Mouse (Mus musculus) layer of hippocampus, adult 18-20 months (tissue): ENCODE measurements around the gene Tns3. TPM values are rescaled to one million over a fixed set of nuclear protein-coding genes. Genes with fewer than 3 reads are reported as not detected.

Experiments used
- DNase-seq, 2 experiments: peaks; one replicate each; pipeline ENCODE4 v3.0.0; 2022; ENCODE audit warnings: low spot score in 2 of 2
- total RNA-seq, 2 experiments: library from RNA; stranded (reverse); gene quantifications; 2 replicates each; pipeline ENCODE4 v1.2.3; 2021

The Tns3 gene
- total RNA-seq, 2 experiments from 2014 or later: 53.9 to 56.4 TPM

DNA sequence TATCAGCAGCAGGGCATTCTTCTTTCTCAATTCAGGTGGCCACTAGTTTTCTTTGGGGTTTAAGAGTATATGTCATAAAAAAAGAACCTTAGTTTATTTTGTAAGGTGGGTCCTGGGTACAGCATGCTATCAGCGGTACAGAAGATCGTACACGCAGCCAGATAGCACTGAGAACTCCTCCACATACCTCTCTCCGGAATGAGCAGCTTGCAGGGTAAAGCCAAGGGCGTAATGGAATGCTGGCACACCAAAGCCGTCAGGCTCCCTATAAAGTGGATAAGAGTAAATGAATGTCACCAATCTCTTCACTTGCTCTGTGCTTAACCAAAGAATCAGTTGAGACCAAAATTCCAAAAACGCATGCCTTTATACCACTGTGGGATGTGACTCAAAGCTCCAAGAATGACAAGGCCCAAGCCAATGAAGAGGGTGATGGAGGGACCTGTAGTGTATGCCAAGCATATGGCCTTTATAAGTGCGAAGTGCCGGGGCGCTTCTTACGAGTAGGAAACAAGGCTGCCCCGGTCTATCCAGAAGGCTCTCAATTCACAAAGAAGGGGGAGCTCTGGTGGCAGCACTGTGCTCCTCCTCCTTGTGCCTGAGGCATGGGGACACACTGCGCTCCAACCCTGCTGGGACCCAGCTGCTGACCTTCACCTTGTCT is 219.4 kb downstream of the Tns3 start:
- no peak for DNase-seq

DNA sequence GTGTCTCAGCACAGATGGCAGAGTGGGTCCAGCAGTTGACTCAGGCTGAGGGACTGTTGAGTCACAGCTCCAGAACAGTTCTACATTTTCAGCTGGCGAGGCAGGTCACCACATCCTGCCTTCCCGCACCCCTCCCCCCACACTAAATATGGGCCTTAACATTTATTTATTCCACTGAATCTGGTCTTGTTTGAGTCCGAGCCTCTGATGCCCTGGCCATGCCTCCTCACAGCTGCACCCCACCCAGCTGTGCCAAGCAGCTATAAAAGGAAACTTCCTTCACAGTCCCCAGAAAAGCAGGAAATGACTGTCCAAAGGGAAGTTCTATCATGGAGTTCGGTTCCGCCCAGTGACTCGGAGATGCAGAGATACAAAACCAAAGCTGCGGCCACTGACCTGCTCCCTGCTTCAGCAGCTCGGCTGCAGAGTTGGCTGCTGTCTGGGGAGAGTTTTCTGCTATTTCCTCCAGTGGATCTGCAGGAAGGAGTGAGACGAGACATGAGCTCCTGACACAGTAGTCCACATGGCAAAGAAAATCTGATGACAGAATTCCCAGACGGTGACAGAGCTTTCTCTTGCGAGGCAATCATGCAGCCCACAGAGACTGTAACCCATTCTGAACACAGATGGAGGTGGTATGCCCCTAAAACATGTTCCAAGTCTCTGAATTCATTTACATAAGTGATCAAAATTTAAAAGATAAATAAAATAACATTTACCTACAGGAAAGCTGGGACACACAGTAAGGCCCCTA is 220.6 kb downstream of the Tns3 start:
- peak in 1 of 2 experiments; percentile 51 for DNase-seq

- DNase-seq: no peak
Measured at GRCm38 (mm10) chr11:8440706-8441105, 223.6 kb downstream of the Tns3 start.

DNA sequence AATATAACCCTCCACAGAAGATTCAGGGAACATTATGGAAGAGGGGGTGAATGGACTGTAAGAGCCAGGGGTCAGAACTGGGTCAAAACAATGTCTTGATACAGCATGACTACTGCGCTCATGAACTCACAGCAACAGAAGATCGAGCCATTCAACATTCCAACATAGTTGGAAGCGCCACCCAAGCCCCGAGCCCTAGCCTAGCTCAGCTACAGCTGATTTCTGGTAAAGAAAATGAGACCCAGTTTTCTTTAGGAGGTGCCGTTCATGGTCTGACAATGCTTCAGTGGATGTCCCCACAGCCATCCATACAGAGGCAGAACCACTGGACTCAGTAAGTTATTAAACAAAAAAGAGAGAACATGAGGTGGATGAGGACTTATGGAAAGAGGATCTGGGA is 224.1 kb downstream of the Tns3 start:
- no peak for DNase-seq

DNA sequence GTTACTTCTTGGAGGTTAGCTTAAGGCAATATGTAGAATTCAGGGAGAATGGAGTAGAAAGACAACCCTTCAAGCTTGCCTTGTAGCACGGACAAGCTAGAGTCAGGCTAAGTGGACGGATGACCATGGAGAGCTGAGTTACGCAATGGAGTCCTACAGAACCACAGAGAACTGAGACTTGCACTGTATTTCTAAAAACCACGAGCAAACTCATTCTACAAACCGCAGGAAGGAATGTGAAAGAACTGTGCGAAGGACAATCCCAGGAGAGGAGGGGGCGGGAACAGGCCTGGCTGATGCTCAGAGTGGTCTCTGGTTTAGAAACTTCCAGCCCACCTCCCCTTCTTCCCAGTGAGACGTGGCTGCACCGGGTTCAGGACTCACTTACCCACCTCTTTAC is 225.3 kb downstream of the Tns3 start:
- DNase-seq: no peak

DNA sequence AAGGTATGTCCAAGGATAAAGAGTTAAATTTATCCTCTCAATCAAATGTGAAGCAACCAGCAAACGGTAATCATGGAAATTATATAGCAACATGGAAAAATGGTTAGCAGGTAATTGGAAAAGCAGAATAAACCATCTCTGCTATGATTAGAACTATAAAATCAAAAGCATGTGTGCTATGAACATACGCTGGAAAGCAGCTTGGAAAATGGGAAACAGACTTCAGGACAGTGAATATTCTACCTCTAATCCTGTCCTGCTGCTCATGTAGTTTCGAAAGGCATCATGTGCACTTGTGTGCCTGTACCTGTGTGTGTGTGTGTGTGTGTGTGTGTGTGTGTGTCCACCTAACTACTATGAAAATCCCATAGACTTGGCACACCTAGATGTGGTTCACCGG is 226.1 kb downstream of the Tns3 start:
- DNase-seq: no peak

DNA sequence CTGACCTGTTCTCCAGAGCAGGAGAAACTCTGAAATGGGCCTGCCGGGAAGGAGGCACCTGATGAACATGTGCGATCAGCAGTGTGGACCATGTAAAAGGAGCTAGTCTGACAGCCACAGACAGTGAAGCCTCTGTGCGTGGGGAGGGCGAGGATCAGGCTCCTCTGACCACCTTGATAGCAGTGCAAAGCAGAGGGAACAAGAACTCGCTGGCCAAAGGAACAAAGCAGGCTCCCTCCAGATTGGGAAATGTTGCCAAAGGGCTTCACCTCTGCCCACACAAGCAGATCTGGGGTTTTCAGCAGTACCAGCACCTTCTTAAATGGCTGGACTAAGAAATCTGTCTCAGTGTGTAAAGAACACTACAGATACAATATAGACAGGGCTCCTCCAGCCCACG is 229.2 kb downstream of the Tns3 start:
- no peak for DNase-seq

GRCm38 (mm10) chr11:8434366-8434765 is 230.0 kb downstream of the Tns3 start:
- DNase-seq: no peak

- no peak for DNase-seq
Measured at GRCm38 (mm10) chr11:8433443-8433842, 230.9 kb downstream of the Tns3 start.

- DNase-seq: no peak
Measured at GRCm38 (mm10) chr11:8432941-8433340, 231.4 kb downstream of the Tns3 start.

- DNase-seq: no peak
Measured at GRCm38 (mm10) chr11:8427660-8428059, 236.7 kb downstream of the Tns3 start.

GRCm38 (mm10) chr11:8425226-8425570 is 239.1 kb downstream of the Tns3 start:
- DNase-seq: no peak

- DNase-seq: peak; percentile 68 to 89
Measured at GRCm38 (mm10) chr11:8424342-8425225, 239.8 kb downstream of the Tns3 start.

- DNase-seq: peak; percentile 31 to 74
Measured at GRCm38 (mm10) chr11:8405225-8405899, 259.0 kb downstream of the Tns3 start.

DNA sequence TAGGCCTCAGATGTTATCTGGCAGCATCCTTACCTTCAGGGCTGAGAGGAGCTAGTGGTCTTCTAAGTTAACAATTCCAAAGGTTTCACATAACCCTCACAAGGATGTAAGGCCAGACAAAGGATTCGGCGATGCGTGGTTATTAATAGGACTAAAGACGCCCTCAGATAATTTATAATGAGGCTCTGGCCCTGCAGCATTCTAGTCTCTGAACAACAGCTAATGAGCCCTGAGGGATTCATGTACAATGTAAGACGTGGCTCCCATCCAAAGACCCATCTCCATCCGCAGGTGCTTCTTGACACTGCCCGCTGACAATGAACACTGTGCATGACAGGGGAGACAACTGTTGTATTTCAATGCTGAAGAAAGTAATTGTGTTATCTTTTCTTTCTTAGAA is 263.0 kb downstream of the Tns3 start:
- no peak for DNase-seq

DNA sequence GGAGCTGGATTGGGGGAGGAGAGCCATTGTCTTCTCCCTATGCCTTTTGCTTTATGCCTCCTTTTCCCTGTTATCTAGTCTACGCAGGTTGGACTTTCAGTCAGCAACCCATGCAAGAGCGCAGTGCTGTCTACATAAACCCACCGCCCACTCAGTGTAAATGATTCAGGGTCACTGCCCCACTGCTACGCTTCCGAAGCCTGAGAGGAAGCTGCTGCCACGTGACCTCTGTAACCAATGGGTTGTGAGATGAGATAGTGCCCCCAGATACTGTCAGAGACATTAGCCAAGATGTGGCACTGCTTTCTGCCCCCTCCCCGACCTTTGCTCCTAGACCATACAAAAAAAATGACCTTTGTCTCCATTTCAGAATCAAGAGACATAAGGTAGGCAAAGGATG is 268.0 kb downstream of the Tns3 start:
- DNase-seq: no peak

- no peak for DNase-seq
Measured at GRCm38 (mm10) chr11:8391564-8391963, 272.8 kb downstream of the Tns3 start.

DNA sequence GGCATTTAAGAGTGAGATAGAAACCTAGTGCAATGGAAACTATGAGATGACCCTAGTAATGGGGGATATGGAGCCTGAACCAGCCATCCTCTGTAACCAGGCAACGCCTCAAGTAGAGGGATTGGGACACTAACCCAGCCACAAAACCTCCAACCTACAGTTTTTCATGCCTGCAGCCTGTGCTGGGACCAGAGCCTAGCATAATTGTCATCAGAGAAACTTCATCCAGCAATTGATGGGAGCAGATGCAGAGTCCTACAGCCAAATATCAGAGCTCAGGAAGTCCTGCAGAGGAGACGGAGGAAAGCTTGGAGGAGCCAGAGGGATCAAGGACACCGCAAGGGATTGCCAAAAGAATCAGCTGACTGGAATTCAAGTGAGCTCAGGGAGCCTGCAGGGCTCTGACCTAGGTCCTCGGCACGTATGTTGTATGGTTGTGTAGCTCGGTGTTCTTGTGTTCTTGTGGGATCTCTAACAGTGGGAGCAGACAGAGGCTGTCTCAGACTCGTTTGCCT is 278.4 kb downstream of the Tns3 start:
- DNase-seq: no peak
